Mouse (Mus musculus): ENCODE measurements at regions not wholly inside any gene's neighbourhood (a gene's known extent, or its start where the extent isn't known, plus 50 kb on each side); places are given as distances from the start of the nearest gene placed in this dataset.

- Histone ChIP-seq H3K27ac (ENCODE audit: low read depth) (no peak overlapping the region), H3K4me3 (ENCODE audit: low read depth, low read length) (no peak overlapping the region), H3K9me3 (ENCODE audit: control insufficient read depth, low read length) (no peaks in the 10 kb centered on the region), H3K27me3 (replicated peaks; ENCODE audit: control insufficient read depth, insufficient read depth, low read length) (no peaks in the 10 kb centered on the region), H3K4me1 (replicated peaks; ENCODE audit: control insufficient read depth, insufficient read depth, low read length) (no peaks in the 10 kb centered on the region), H3K4me2 (ENCODE audit: low read length) (no peak overlapping the region), H3K9ac (ENCODE audit: low read length) (no peak overlapping the region), H3K36me3 (ENCODE audit: control insufficient read depth, insufficient read depth, low read length) (no peaks in the 10 kb centered on the region)
- DNase-seq (ENCODE audit: low spot score) (no peak), ATAC-seq (replicated peaks; ENCODE audit: low FRiP score, low TSS enrichment, low read depth) (no peak)
- 89% methylated on average over 3 of the region's 3 CpGs for WGBS
Measured at GRCm38 (mm10) chr3:27773176-27773575, 62.1 kb upstream of the Fndc3b start.

- Histone ChIP-seq H3K36me3 (ENCODE audit: control insufficient read depth, insufficient read depth, low read length) (no peaks in the 10 kb centered on the region), H3K9me3 (ENCODE audit: control insufficient read depth, low read length) (no peaks in the 10 kb centered on the region), H3K27me3 (replicated peaks; ENCODE audit: control insufficient read depth, insufficient read depth, low read length) (no peaks in the 10 kb centered on the region), H3K4me1 (replicated peaks; ENCODE audit: control insufficient read depth, insufficient read depth, low read length) (peaks cover 6% of the 10 kb centered on the region; the same call in 1 of the 2 replicates), H3K9ac (ENCODE audit: low read length) (no peak overlapping the region), H3K4me2 (ENCODE audit: low read length) (no peak overlapping the region), H3K4me3 (ENCODE audit: low read depth, low read length) (no peak overlapping the region), H3K27ac (ENCODE audit: low read depth) (no peak overlapping the region)
- WGBS = 86% methylated on average over 5 of the region's 5 CpGs
- ATAC-seq (replicated peaks; ENCODE audit: low FRiP score, low TSS enrichment, low read depth) (no peak), DNase-seq (ENCODE audit: low spot score) (no peak)
Measured at GRCm38 (mm10) chr3:27769438-27769837, 58.3 kb upstream of the Fndc3b start.

DNA sequence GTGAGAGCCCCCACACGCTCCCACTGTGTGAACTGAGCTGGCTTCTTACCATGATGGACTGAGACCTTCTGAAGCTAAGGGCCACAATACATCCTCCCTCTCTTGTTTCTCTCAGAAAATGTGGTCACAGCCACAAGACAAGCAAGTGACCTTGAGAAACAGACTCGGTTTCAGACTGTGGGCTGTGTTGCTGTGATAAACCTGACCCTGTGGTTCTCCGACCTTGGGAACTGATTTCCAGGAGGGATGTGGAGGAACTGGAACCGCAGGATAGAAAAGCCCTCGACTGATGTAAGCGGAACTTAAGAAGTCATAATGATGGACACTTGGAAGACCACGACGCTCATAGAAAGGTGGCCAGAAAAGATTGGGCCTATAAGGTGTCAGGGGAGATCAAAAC is 56.1 kb upstream of the Fndc3b start:
- no peaks in the 10 kb centered on the region for H3K36me3 ChIP-seq (ENCODE audit: control insufficient read depth, insufficient read depth, low read length)
- no peak for DNase-seq (ENCODE audit: low spot score)
- ATAC-seq (replicated peaks; ENCODE audit: low FRiP score, low TSS enrichment, low read depth) = no peak
- H3K4me3 ChIP-seq (ENCODE audit: low read depth, low read length) = no peak overlapping the region
- no peaks in the 10 kb centered on the region for H3K9me3 ChIP-seq (ENCODE audit: control insufficient read depth, low read length)
- no peaks in the 10 kb centered on the region for H3K27me3 ChIP-seq (replicated peaks; ENCODE audit: control insufficient read depth, insufficient read depth, low read length)
- H3K4me1 ChIP-seq (replicated peaks; ENCODE audit: control insufficient read depth, insufficient read depth, low read length) = peaks cover 6% of the 10 kb centered on the region; the same call in 1 of the 2 replicates
- no peak overlapping the region for H3K4me2 ChIP-seq (ENCODE audit: low read length)
- WGBS = 74% methylated on average over 8 of the region's 8 CpGs
- H3K9ac ChIP-seq (ENCODE audit: low read length) = no peak overlapping the region
- no peak overlapping the region for H3K27ac ChIP-seq (ENCODE audit: low read depth)

DNA sequence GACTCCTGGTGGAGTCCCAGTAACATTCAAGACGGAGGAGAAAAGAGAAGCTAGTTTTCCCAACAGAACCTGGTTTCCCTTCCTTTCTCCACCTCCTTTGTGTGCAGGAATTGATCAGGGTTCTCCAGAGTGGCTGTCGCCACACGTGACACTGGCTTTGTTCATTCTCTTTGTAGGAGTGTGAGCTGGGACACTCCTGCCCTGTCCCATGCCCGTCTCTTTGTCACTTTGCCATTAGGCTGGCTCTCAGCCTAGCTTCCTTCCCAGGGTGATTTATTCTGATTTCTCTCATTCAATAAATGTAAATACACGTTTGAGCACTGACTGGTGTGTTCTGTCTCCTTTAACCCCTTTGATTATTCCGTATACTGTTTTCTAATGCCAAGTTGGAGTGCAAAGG is 55.3 kb upstream of the Fndc3b start:
- H3K27me3 ChIP-seq (replicated peaks; ENCODE audit: control insufficient read depth, insufficient read depth, low read length) = no peaks in the 10 kb centered on the region
- H3K9me3 ChIP-seq (ENCODE audit: control insufficient read depth, low read length) = no peaks in the 10 kb centered on the region
- H3K9ac ChIP-seq (ENCODE audit: low read length) = no peak overlapping the region
- WGBS = 70% methylated on average over 6 of the region's 6 CpGs
- no peak overlapping the region for H3K27ac ChIP-seq (ENCODE audit: low read depth)
- peaks cover 6% of the 10 kb centered on the region; the same call in 1 of the 2 replicates for H3K4me1 ChIP-seq (replicated peaks; ENCODE audit: control insufficient read depth, insufficient read depth, low read length)
- no peak for DNase-seq (ENCODE audit: low spot score)
- H3K4me3 ChIP-seq (ENCODE audit: low read depth, low read length) = no peak overlapping the region
- no peaks in the 10 kb centered on the region for H3K36me3 ChIP-seq (ENCODE audit: control insufficient read depth, insufficient read depth, low read length)
- ATAC-seq (replicated peaks; ENCODE audit: low FRiP score, low TSS enrichment, low read depth) = no peak
- no peak overlapping the region for H3K4me2 ChIP-seq (ENCODE audit: low read length)

DNA sequence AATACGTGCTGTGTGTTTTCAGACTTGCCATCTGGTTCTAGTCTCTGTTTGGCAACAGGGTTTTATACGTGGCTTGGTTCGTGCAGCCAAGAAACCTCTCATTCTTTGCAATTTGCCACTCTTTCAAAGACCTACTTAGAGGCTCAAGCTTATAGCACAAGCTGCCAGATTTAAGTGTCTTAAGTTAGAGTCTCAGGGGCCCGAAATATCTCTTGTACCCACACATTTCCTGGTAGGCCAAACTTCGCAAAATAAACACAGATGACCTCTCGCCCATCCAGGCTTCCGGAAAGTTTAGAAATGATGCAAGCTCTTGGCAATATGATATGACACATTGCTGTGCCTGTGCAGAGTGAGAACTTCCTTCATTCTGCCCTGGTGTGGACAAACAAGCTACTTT is 54.8 kb upstream of the Fndc3b start:
- Histone ChIP-seq H3K27me3 (replicated peaks; ENCODE audit: control insufficient read depth, insufficient read depth, low read length) (no peaks in the 10 kb centered on the region), H3K4me1 (replicated peaks; ENCODE audit: control insufficient read depth, insufficient read depth, low read length) (peaks cover 6% of the 10 kb centered on the region; the same call in 1 of the 2 replicates), H3K4me2 (ENCODE audit: low read length) (no peak overlapping the region), H3K9me3 (ENCODE audit: control insufficient read depth, low read length) (no peaks in the 10 kb centered on the region), H3K27ac (ENCODE audit: low read depth) (no peak overlapping the region), H3K4me3 (ENCODE audit: low read depth, low read length) (no peak overlapping the region), H3K36me3 (ENCODE audit: control insufficient read depth, insufficient read depth, low read length) (no peaks in the 10 kb centered on the region), H3K9ac (ENCODE audit: low read length) (no peak overlapping the region)
- ATAC-seq (replicated peaks; ENCODE audit: low FRiP score, low TSS enrichment, low read depth) (no peak), DNase-seq (ENCODE audit: low spot score) (no peak)
- 43% methylated on average over 7 of the region's 7 CpGs for WGBS

DNA sequence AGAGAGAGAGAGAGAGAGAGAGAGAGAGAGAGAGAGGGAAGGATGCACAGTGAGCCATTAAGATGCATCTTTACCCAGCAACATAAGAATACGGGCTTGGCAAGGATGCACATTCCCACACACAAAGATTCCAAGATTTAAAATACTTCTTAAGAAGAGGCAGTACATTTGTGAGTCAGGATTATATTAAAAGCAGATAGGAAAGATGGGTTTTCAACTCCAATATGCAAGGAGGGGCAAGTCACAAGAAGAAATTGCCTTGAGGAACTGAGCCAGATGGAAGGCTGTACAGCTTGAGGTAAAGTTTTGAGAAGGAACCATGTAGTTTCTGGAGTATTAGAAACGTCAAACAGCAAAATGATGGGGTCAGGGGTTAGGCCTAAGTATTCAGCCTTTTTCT is 53.4 kb upstream of the Fndc3b start:
- Histone ChIP-seq H3K9ac (ENCODE audit: low read length) (no peak overlapping the region), H3K4me1 (replicated peaks; ENCODE audit: control insufficient read depth, insufficient read depth, low read length) (peaks cover 6% of the 10 kb centered on the region; the same call in 1 of the 2 replicates), H3K27ac (ENCODE audit: low read depth) (no peak overlapping the region), H3K27me3 (replicated peaks; ENCODE audit: control insufficient read depth, insufficient read depth, low read length) (no peaks in the 10 kb centered on the region), H3K4me3 (ENCODE audit: low read depth, low read length) (no peak overlapping the region), H3K9me3 (ENCODE audit: control insufficient read depth, low read length) (no peaks in the 10 kb centered on the region), H3K36me3 (ENCODE audit: control insufficient read depth, insufficient read depth, low read length) (no peaks in the 10 kb centered on the region), H3K4me2 (ENCODE audit: low read length) (no peak overlapping the region)
- ATAC-seq (replicated peaks; ENCODE audit: low FRiP score, low TSS enrichment, low read depth) (no peak), DNase-seq (ENCODE audit: low spot score) (no peak)
- WGBS = 73% methylated on average over 2 of the region's 2 CpGs

- no peak for ATAC-seq (replicated peaks; ENCODE audit: low FRiP score, low TSS enrichment, low read depth)
- 48% methylated on average over 2 of the region's 2 CpGs for WGBS
- H3K9me3 ChIP-seq (ENCODE audit: control insufficient read depth, low read length) = no peaks in the 10 kb centered on the region
Measured at GRCm38 (mm10) chr3:27761031-27761430, 49.9 kb upstream of the Fndc3b start.

More at GRCm38 (mm10) chr3:27761031-27761430, 49.9 kb upstream of the Fndc3b start:
- DNase-seq (ENCODE audit: low spot score) = no peak
- H3K27ac ChIP-seq (ENCODE audit: low read depth) = no peak overlapping the region
- H3K4me1 ChIP-seq (replicated peaks; ENCODE audit: control insufficient read depth, insufficient read depth, low read length) = peaks cover 2% of the 10 kb centered on the region; the same call in 1 of the 2 replicates
- H3K36me3 ChIP-seq (ENCODE audit: control insufficient read depth, insufficient read depth, low read length) = no peaks in the 10 kb centered on the region
- H3K9ac ChIP-seq (ENCODE audit: low read length) = no peak overlapping the region
- H3K27me3 ChIP-seq (replicated peaks; ENCODE audit: control insufficient read depth, insufficient read depth, low read length) = no peaks in the 10 kb centered on the region
- no peak overlapping the region for H3K4me2 ChIP-seq (ENCODE audit: low read length)
- H3K4me3 ChIP-seq (ENCODE audit: low read depth, low read length) = no peak overlapping the region
